Mouse (Mus musculus) MEL (cell line): Measurements from ENCODE around the gene Tbx21.

Experiments
- CTCF ChIP-seq, 3 experiments: IDR thresholded peaks in 2 of 3; conservative IDR thresholded peaks in 1 of 3; 2 replicates each; pipeline ENCODE4 v1.5.1; 2011 to 2012; ENCODE audit warnings: low read length in 3 of 3, low read depth in 2 of 3, mild to moderate bottlenecking in 2 of 3, improper control_type of control experiment in 1 of 3, inconsistent platforms in 1 of 3, mixed read lengths in 1 of 3, moderate library complexity in 1 of 3; ENCODE audit not compliant: control insufficient read depth in 1 of 3, insufficient read depth in 1 of 3, poor library complexity in 1 of 3, severe bottlenecking in 1 of 3
- EP300 ChIP-seq, 2 experiments: IDR thresholded peaks; 2 replicates each; pipeline ENCODE4 v1.6.1; 2011; ENCODE audit warnings: improper control_type of control experiment in 2 of 2, low read length in 2 of 2, low read depth in 1 of 2, mild to moderate bottlenecking in 1 of 2
- HCFC1 ChIP-seq: IDR thresholded peaks from 2 replicates; pipeline ENCODE4 v1.6.1; 2012; ENCODE audit warnings: low read depth, mild to moderate bottlenecking, inconsistent platforms, low read length, improper control_type of control experiment, moderate library complexity
- KAT2A ChIP-seq: conservative IDR thresholded peaks from 2 replicates; pipeline ENCODE4 v1.6.1; 2012; ENCODE audit warnings: low read depth, low read length, improper control_type of control experiment, inconsistent platforms
- MAFK ChIP-seq: IDR thresholded peaks from 2 replicates; pipeline ENCODE4 v1.6.1; 2011; ENCODE audit warnings: low read depth, mild to moderate bottlenecking, low read length, improper control_type of control experiment, borderline replicate concordance
- MAX ChIP-seq: IDR thresholded peaks from 2 replicates; pipeline ENCODE4 v1.6.1; 2011; ENCODE audit warnings: low read length, improper control_type of control experiment
- NELFE ChIP-seq: IDR thresholded peaks from 2 replicates; pipeline ENCODE4 v1.6.1; 2011; ENCODE audit warnings: low read depth, low read length, improper control_type of control experiment
- POLR2A ChIP-seq, 2 experiments: IDR thresholded peaks; 2 replicates each; pipeline ENCODE4 v1.6.1; 2011 to 2012; ENCODE audit warnings: low read length in 2 of 2, mild to moderate bottlenecking in 2 of 2, control low read depth in 1 of 2, improper control_type of control experiment in 1 of 2, low read depth in 1 of 2, moderate library complexity in 1 of 2; ENCODE audit not compliant: control insufficient read depth in 1 of 2, insufficient read depth in 1 of 2, poor library complexity in 1 of 2
- POLR2AphosphoS2 ChIP-seq: IDR thresholded peaks from 2 replicates; pipeline ENCODE4 v1.6.1; 2011; ENCODE audit warnings: low read length, improper control_type of control experiment
- ZKSCAN1 ChIP-seq: IDR thresholded peaks from 2 replicates; pipeline ENCODE4 v1.6.1; 2012; ENCODE audit warnings: low read depth, mild to moderate bottlenecking, inconsistent platforms, low read length, improper control_type of control experiment, moderate library complexity

DNA sequence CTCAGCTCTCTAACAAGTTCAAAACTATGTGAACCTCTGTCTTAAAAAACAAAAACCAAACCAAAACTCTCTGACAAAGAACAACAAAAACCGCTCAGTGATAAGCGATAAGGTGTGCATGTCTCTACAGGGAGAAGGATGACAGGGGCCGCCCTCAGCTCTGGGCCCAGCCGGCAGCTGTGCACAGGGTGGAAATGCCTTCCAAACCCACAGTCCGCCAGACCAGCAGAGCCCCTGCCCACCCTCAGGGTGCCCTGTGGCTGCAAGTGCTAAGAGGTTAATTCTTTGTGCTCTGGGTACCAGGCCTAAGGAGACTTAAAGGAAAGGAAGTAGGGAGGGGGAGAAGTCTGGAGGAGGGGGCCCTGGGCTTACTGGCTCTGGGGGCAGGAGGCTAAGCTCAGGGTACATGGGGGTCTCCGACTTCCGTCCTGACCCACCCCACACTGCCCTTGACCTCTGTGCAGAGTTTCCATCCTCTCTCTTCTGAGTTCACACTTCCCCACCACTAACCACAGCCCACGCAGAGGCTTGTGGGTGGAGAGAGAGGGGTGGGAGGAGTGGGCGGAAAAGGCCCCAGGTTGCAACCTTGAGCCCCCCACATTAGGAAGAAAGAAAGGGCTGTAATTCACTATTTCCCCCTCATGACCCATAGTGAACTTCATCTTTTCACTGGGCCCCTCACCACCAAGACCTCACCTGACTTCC is 28.2 kb upstream of the Tbx21 start:
- no peak for TF ChIP-seq MAX
- TF ChIP-seq CTCF (IDR thresholded peaks at IDR 0.05 in 2 of 3, conservative IDR thresholded peaks at IDR 0.05 in 1 of 3; ENCODE audit: control insufficient read depth in 1 of 3, insufficient read depth in 1 of 3, low read depth in 2 of 3, low read length in 3 of 3, poor library complexity in 1 of 3, severe bottlenecking in 1 of 3) = no peak
- TF ChIP-seq POLR2A (IDR thresholded peaks at IDR 0.05; ENCODE audit: control insufficient read depth in 1 of 2, insufficient read depth in 1 of 2, low read depth in 1 of 2, low read length in 2 of 2, poor library complexity in 1 of 2) = no peak
- TF ChIP-seq MAFK = no peak
- TF ChIP-seq NELFE = no peak
- no peak for TF ChIP-seq HCFC1
- no peak for TF ChIP-seq ZKSCAN1
- no peak for TF ChIP-seq KAT2A
- TF ChIP-seq EP300 (IDR thresholded peaks at IDR 0.05; ENCODE audit: low read depth in 1 of 2, low read length in 2 of 2) = no peak
- TF ChIP-seq POLR2AphosphoS2 = no peak
